Mouse (Mus musculus): ENCODE measurements at regions not wholly inside any gene's neighbourhood (a gene's known extent, or its start where the extent isn't known, plus 50 kb on each side); places are given as distances from the start of the nearest gene placed in this dataset.
A peak's percentile ranks its signal among the peaks of the same experiment; 100 is the strongest.
"Not testable (repeated sequence)": the region's sequence is repeated elsewhere in the genome, so short reads cannot be mapped to it uniquely, and the experiment has no call there.

DNA sequence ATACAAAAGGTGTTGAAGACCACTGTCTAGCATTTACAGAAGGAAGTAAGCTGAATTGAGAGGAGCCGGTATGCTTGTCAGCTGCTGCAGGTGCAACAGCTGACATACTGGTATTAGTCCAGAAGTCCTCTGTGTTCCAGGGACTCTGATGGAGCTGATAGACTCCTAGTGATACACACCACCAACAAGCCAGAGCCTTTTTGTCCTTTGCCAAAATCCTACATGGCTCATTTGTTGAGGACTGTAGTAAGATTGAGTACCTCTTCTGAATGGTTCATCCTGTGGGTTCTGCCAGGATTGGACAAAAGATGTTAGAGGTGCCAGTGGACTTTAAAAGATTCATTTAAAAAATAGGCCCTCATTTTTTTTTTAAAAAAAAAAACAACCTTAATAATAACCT, 129.4 kb upstream of the Tmem185a start:
- DNase-seq (ENCODE audit: low read depth), result no peak

DNA sequence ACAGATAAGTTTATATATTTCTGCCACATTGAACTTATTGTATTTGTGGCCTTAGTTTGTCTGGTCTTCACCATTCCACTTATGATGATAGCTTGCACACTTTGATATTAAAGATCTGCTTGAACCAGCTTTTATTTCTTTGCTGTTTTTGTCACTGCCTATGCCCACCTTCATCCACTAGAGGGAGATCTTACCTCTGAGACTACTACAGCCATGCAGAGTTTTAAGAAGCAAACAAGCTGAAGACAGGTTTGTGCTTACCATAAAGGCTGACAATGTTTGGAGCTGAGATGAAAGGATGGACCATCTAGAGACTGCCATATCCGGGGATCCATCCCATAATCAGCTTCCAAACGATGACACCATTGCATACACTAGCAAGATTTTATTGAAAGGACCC, 105.4 kb upstream of the Tmem185a start:
- peak; percentile 20 for DNase-seq (ENCODE audit: low read depth)

GRCm38 (mm10) chrX:70580171-70580570, 103.2 kb upstream of the Tmem185a start:
- DNase-seq (ENCODE audit: low read depth), result no peak

DNA sequence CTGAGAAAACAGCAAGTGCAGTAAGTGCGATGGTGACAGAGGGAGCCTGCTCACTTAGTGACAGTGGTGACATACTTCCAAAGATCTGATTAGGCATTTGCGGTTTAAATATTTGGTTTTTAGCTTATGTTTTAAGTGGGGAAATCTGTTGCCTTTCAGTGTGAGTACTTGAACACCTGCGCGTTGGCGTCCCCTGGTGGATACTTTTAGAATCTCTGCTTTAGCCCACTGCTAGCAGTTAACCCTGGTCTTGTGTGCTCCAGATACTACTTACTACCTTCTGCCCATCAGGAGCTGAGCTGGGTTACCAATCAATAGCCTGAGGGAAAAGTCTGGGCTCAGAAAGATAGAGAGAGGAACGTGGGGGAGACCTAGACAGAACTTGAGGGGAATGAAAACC, 97.3 kb upstream of the Tmem185a start:
- DNase-seq (ENCODE audit: low read depth), result not testable (repeated sequence)

- DNase-seq (ENCODE audit: low read depth), result not testable (repeated sequence)
Measured at GRCm38 (mm10) chrX:70570586-70570985, 93.6 kb upstream of the Tmem185a start.

DNA sequence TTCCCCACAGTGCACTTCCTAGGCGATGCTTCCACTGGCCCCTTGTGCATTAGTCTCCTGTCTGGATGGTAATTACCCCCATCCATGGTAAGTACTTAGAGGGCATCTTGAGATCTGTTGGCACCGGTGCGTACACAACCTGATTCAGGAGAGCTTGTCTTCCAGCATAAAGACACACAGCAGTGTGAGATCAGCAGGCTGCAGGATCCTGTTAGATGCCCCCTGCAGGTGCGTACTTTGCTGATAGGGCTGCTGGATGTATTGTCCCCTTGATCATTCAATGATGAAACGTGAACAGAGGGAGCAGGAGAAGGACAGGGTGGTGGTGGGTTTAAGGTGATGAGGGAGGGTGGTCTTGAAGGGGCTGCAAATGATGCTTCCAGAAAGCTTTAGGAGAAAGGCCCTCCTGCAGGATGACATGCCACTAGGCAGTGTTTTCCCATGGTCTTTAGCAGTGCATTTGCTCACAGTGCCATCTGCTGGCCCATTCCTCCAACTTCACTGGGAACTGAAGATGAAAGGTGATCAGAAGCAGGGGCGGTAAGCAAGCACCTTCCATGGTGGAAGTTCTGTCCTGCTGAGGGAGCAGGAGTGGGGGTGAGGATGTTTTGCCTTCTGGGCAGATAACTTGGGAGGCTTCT, 92.5 kb upstream of the Tmem185a start:
- DNase-seq (ENCODE audit: low read depth), result not testable (repeated sequence)
